Mouse (Mus musculus): ENCODE data around the gene Atp8b4.

GRCm38 (mm10) chr2:126337143-126337542 is 163.3 kb downstream of the Atp8b4 start:
- no peak for TF ChIP-seq POLR2A (IDR thresholded peaks at IDR 0.05; ENCODE audit: low read depth, low read length)
- no peak for TF ChIP-seq CTCF (conservative IDR thresholded peaks at IDR 0.05; ENCODE audit: insufficient read depth, insufficient read length, low read depth, low read length)

Measured in kidney, adult 2 months (tissue).